Mouse (Mus musculus): Measurements from ENCODE around the gene Actl6a. TPM values are rescaled to one million over a fixed set of nuclear protein-coding genes. Genes with fewer than 3 reads are reported as not detected.
"Not testable (repeated sequence)": the region's sequence is repeated elsewhere in the genome, so short reads cannot be mapped to it uniquely, and the experiment has no call there.

Actl6a gene
- total RNA-seq, 2 experiments from 2014 or later, result 46.6 to 54.2 TPM

GRCm38 (mm10) chr3:32694737-32695582 lies 11.1 kb upstream of the Actl6a start:
- DNase-seq, result no peak

- DNase-seq, result no peak
Observed at GRCm38 (mm10) chr3:32695583-32695980, 10.5 kb upstream of the Actl6a start.

- peak; percentile 93 for DNase-seq
Observed at GRCm38 (mm10) chr3:32698228-32698863, 7.8 kb upstream of the Actl6a start.

GRCm38 (mm10) chr3:32704021-32704420 lies 2.1 kb upstream of the Actl6a start:
- DNase-seq, result not testable (repeated sequence)

DNA sequence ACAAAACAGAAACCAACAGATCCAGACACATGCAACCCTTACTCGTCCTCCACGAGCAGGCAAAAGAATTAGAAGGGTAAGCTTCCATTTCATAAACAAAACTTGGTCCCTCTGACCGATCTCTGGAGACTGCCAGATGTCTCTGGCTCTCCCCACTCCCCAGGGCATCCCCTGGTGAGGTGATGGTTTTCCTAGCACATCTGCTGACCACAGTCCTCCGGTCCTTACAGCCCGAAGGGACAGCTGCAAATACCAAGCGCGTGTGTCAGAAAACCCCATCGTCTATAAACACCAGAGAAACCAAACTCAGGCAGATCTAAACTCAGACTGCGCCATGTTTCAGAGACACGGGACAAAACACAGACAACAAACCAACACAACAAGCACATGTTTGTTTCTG lies 1.5 kb upstream of the Actl6a start:
- not testable (repeated sequence) for DNase-seq

GRCm38 (mm10) chr3:32708052-32708367 lies 1.9 kb downstream of the Actl6a start:
- no peak for DNase-seq

GRCm38 (mm10) chr3:32708368-32709231 lies 2.5 kb downstream of the Actl6a start:
- DNase-seq, result peak; percentile 99

- DNase-seq, result no peak
Observed at GRCm38 (mm10) chr3:32709388-32709787, 3.3 kb downstream of the Actl6a start.

GRCm38 (mm10) chr3:32713711-32714110 lies 7.6 kb downstream of the Actl6a start:
- DNase-seq, result no peak

GRCm38 (mm10) chr3:32717403-32717802 lies 11.3 kb downstream of the Actl6a start:
- not testable (repeated sequence) for DNase-seq

- no peak for DNase-seq
Observed at GRCm38 (mm10) chr3:32718271-32718670, 12.2 kb downstream of the Actl6a start.

- DNase-seq, result no peak
Observed at GRCm38 (mm10) chr3:32724191-32724590, 18.1 kb downstream of the Actl6a start.

DNA sequence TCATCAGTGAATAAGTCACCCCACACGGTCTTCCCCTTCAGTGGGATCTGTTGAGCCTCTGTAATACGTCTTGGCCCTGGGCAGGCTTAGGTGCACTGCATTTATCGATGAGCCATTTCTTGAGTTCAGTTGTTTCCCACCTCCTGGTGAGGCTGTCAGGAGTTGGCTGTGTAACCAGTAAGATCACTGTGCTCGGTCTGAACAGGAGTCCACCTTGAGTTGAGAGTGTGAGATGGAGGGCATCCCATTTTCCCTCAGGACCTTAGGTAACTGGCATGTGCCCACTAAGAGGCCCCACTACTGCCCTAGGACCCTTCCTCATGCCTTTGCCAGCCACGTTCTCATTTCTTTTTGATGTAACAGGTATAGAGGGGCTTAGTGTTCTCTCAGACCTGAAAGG lies 19.9 kb downstream of the Actl6a start:
- DNase-seq, result no peak

GRCm38 (mm10) chr3:32727861-32728260 lies 21.8 kb downstream of the Actl6a start:
- DNase-seq, result no peak

DNA sequence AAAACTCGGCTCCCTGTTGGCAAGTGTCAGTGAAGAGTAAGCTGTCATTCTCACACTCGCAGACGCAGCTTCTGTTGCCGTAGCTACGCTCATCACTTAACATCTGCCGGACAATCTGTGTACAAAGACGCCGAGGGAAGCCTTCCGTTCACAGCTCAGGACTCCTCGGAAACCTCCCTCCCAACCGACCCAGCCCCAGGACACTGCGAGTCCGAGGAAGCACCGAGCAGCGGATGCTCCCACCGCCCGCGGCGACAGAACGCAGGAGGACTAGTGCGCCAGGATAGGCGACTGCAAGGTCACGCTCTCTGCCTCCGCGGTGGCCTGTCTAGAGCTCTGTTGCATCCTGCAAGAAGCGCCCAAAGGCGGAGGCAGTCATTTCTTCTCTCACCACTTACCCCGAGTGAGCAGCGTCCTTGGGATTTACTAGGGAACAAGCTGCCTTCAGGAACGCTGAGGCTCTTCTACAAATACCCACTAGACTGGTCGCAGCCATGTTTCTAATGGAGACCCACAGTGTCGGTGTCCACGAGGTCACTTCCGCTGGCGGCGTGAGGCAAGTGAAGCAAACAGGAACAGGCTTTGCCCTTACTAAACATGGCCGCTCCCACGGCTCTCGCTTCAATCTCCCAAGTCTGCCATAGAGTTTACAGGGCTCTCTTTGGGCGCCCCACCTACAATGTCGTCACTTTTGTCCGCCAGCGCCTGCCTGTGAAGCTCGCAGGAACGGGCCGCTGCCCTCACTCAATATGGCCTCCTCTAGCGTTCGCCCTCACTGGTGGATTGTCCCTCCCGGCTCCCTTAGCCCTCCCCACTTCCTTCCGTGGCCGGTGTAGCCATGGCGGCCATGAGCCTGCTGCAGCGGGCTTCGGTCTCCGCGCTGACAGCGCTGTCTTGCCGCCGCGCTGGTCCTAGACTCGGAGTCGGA lies 30.4 kb downstream of the Actl6a start, which contains the start of gene Ndufb5:
Ndufb5 (plus strand) TSS at position 747 of the 928 bp plus-strand sequence.
- peak; percentile 98 for DNase-seq

GRCm38 (mm10) chr3:32737172-32737655 lies 31.1 kb downstream of the Actl6a start, which contains the start of gene Mrpl47:
Gene Mrpl47, minus strand, starts transcription at chr3:32737605.
- no peak for DNase-seq

DNA sequence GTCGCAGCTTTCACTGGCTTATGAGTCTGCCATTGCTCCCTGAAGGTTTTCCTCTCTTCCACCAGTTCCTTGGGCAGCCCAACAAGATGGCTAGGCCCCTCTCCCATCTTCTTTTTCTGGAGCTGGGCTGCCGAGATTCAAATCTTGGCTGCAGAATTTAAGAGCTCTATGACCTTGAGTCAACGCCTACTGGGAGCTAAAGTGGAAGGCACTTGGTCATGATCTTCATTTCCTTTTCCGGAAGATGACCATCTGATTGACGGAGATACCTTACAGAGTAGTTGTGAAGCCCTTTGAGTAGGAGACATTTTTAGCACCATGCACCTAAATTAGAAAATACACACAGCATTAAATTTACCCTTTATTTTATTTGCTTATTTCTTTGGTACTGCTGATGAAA lies 32.5 kb downstream of the Actl6a start:
- DNase-seq, result no peak

GRCm38 (mm10) chr3:32742276-32742780 lies 36.2 kb downstream of the Actl6a start:
- no peak for DNase-seq

- DNase-seq, result no peak
Observed at GRCm38 (mm10) chr3:32745001-32745400, 38.9 kb downstream of the Actl6a start.

GRCm38 (mm10) chr3:32745426-32745825 lies 39.3 kb downstream of the Actl6a start:
- DNase-seq, result not testable (repeated sequence)

DNA sequence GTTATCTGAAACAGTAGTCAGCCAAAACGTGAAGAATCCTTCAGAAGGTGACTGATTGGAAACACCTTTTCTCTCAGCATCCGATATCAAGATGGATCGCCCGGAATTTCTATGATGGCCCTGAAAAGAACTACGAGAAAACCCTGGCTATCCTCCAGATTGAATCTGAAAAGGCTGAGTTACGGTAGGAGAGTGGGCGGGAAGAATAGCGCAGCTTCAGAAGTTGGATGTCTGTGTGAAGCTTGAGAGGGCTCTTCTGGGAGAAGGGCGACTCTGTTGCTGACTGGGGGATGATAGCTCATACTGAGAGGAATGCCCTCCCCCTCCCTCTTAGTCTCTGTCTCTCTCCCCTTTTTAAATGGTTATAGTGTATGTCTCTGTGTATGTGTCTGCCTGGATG lies 42.3 kb downstream of the Actl6a start:
- no peak for DNase-seq

Measured in heart, postnatal 4 days (tissue).